Mouse (Mus musculus): ENCODE data around the gene Lifr. TPM values are rescaled to one million over a fixed set of nuclear protein-coding genes. Genes with fewer than 3 reads are reported as not detected.

Lifr gene
- total RNA-seq, 2 experiments from 2014 or later, result 58.4 to 59.1 TPM

Other genes with a start within 250 kb of the Lifr start
- gene Osmr, start 215.6 kb upstream of the Lifr start, total RNA-seq (2021), result 1 to 10 TPM; 5.5 to 6.6 TPM

Measured in gastrocnemius, postnatal 4 days (tissue).